In the genomic region with DNA sequence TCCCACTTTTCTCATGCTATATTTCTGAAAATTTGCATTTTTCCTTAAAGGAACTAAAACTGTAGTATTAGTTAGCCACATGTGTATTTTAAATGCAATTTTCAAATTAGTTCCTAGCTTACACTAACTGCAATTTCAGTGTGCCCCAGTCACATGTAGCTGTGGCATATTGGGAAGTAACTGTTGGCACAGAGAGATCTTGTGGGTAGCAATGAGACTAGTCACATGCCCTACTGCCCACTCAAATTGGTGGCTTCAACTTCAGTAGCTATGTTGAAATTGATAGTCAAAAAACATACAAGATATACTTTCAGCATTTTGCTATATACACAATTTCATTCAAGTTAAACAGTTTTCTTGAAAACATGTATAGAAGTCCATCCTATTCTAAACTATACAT, we compare ENCODE assay signal across 19 mouse cellular contexts.
"Had no signal": no experiment of that assay in that cellular context is flagged by ENCODE, and none has a peak within 500 bp of the region (broad histone marks: within the 10 kb centered on the region; RNA-seq: fewer than 3 reads in every experiment).

No protein-coding gene starts in this region.

- H3K36me3 ChIP-seq: limb, embryonic 13.5 days; liver, embryonic 15.5 days; lung, embryonic 15.5 days; midbrain, embryonic 15.5 days; neural tube, embryonic 13.5 days; stomach, embryonic 15.5 days had no signal

- ATAC-seq: midbrain, embryonic 15.5 days had no signal

- H3K27me3 ChIP-seq: limb, embryonic 13.5 days; liver, embryonic 15.5 days; lung, embryonic 15.5 days; megakaryocyte, embryonic 14.5 days; midbrain, embryonic 15.5 days; neural tube, embryonic 13.5 days; stomach, embryonic 15.5 days had no signal

- H3K9ac ChIP-seq: limb, embryonic 13.5 days; liver, embryonic 15.5 days; lung, embryonic 15.5 days; midbrain, embryonic 15.5 days; neural tube, embryonic 13.5 days; stomach, embryonic 15.5 days had no signal

- H3K4me1 ChIP-seq: limb, embryonic 13.5 days; lung, embryonic 15.5 days; midbrain, embryonic 15.5 days; neural tube, embryonic 13.5 days; stomach, embryonic 15.5 days had no signal

- H3K4me3 ChIP-seq: layer of hippocampus, adult 2 months; limb, embryonic 13.5 days; liver, embryonic 15.5 days; lung, embryonic 15.5 days; megakaryocyte, embryonic 14.5 days; midbrain, embryonic 15.5 days; neural tube, embryonic 13.5 days; stomach, embryonic 15.5 days had no signal

- H3K27ac ChIP-seq: kidney, postnatal 0 days; layer of hippocampus, adult 2 months; limb, embryonic 13.5 days; liver, embryonic 15.5 days; lung, embryonic 15.5 days; midbrain, embryonic 15.5 days; neural tube, embryonic 13.5 days; stomach, embryonic 15.5 days had no signal

- DNase-seq: kidney, adult 11 months; kidney, adult 9 months; kidney, postnatal 4 days; left cerebral cortex, postnatal 4 days; retina, postnatal 1 day; right cerebral cortex, postnatal 4 days; spleen, adult 18-20 months; thymus, adult 2 months; thymus, postnatal 25 days had no signal

- H3K9me3 ChIP-seq: limb, embryonic 13.5 days; liver, embryonic 15.5 days; lung, embryonic 15.5 days; megakaryocyte, embryonic 14.5 days; midbrain, embryonic 15.5 days; neural tube, embryonic 13.5 days; stomach, embryonic 15.5 days had no signal

- H3K4me2 ChIP-seq: limb, embryonic 13.5 days; liver, embryonic 15.5 days; lung, embryonic 15.5 days; midbrain, embryonic 11.5 days; midbrain, embryonic 15.5 days; neural tube, embryonic 13.5 days; stomach, embryonic 15.5 days had no signal
